Mouse (Mus musculus) embryo, embryonic 10 days (tissue): ENCODE measurements around the gene Trim31.
"Not testable (repeated sequence)": the region's sequence is repeated elsewhere in the genome, so short reads cannot be mapped to it uniquely, and the experiment has no call there.

Source experiments
- DNase-seq: peaks from one replicate; pipeline ENCODE4 v3.0.0-alpha.2; 2015; ENCODE audit warnings: low spot score

The Trim31 gene

GRCm38 (mm10) chr17:36897552-36898205, at the start of gene Trim31:
TSS of gene Trim31 (plus strand) at chr17:36898118.
- DNase-seq: no peak

DNA sequence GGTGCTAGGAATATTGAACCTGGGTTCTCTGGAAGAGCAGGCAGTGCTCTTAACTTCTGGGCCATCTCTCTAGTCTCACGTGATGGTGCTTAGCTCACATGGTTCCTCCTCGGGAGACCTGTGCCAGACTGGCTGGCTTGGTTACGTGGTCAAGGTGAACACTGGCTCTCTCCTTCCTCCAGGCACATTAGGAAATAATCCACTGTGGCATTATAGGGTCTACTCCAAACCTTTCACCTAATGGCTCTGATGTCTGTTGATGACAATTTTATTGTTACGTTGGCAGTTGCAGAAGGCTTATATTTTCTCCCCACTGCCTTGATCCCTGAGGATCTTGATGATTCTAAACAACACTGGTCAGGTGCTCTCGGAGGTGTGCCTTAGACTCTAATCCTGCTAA, 49.0 kb upstream of the Trim31 start:
- no peak for DNase-seq

DNA sequence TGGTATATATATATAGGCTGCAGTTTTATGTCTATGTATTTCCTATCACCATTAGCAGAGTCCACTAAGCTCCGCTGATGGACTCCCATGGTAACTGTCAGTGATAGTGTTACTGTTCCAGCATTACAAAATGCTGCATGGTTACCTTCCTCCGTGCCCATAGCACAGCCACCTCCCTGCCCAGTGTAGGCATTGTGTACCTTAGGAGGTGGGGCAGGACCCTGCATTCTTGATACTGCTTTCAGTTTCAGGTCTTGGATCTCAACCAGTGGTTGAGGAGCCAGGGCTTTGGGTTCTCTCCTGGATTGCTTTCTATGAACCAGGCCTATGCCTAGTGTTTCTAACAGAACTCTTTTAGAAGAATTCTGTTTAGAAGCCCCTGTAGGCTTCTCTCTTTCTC, 47.9 kb upstream of the Trim31 start:
- no peak for DNase-seq

DNA sequence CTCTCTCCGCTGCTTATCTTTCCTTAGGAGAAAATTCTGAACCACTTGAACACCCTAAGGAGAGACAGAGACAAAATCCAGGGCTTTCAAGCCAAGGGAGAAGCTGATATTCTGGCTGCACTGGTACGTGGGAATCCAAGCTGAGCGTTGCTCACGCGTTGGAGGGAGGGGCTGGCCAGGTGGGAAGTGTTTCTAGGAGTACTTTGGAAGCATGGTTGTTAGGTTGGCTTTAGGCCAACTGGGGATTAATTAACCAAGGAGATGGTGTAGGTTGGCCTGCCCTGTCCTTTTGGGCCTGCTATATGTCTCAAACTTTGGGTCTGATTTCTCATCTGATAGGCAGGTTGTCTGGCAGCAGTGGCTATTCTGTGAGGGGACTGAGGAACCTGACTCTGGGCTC, 46.7 kb upstream of the Trim31 start:
- no peak for DNase-seq

DNA sequence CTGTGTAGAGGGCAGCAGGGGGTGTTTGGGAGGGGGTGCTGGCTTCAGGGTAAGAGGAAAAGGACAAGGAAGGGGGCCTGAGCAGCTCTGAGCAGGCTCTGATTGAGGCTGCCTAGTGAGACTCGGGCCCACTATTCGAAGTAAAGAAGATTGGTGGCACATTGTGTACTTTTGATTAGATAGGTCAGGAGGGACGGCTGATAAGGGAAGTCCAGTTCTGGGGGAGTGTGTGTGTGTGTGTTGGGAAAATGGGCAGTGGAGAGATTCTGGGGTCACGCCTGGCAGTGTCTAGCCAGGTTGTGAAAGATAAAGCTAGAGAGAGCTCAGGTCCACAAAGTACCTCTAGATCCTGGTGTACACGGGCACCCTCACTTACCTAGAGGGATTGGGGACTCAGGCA, 46.3 kb upstream of the Trim31 start:
- DNase-seq: no peak

GRCm38 (mm10) chr17:36855484-36855883, 42.4 kb upstream of the Trim31 start:
- no peak for DNase-seq

DNA sequence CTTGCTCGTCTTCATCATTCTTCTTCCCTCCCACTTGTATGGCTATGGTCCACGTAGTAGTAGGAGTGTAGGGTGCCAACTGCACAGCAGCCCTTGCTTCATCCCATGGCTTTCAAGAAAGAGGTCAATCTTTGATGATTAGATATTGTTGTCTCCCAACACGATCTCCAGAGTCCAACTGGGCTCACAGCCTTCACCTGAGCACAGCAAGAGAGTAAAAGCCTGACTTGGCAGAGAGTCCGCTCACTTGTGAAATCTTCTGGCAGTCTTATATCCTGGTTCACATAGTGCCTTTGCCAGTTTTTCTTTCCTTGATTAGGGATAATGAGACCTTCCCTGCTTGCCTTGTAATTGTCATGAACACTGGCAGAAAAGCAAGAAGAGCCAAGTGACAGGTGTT, 41.7 kb upstream of the Trim31 start:
- no peak for DNase-seq

DNA sequence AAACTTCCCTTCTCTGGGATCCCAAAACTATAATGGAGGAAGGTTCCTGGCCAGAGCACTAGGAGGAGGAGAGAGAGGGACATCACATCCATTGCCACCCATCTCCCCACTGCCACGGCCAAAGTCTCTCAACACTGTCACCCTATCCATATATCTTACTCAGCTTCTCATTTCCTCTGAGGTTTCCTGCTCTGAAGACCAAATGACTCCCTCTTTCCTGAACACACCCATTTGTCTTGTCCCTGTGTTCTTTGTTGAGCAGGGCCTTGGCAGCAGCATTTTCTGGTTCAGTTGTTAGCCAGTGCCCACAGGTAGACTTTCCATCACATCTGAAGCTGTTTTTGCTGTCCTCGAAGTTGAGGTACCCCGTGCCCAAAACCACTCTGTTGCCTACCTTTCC, 39.7 kb upstream of the Trim31 start:
- no peak for DNase-seq

GRCm38 (mm10) chr17:36861680-36862079, 36.2 kb upstream of the Trim31 start:
- no peak for DNase-seq

DNA sequence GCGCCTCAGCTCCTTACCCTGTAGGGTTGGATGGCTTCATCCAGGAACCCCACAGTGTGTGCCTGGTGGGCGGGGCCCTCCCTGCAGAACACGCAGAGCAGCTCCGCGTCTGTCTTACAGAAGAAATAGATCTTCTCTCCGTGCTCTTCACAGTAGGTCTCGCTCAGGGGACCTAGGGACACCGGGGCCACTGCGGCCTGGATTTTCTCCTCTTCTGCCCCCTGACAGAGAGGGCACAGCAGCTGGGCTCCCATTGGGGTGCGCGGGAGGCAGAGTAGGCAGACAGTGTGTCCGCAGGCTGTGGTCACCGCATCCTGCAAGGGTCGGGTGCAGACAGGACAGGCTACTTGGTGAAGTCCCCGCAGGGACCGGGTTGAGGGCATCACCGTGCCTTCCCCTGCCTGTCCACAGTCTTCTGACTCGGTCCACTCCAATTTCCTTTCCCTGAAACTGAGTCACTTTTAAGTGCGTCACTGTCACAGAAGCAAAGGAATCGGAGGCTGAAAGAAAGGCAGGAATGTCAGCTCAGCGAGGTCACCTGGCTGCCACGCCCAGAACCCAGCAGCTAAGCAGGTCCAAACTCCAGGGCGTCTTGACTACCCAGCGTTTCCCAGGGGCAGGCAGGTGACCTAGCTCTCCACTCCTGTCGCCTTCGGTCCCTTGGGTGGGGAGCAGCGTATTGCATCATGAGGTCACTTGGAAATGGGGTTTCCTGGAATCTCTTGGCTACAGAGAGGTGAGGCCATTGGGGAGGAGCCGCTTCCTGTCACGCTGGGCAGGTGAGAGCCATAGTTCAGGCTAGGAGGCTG, 31.0 kb upstream of the Trim31 start, which contains the start of gene Trim15:
TSS of gene Trim15 (minus strand) at position 492 of the 809 bp plus-strand sequence.
- peak; percentile 8 for DNase-seq

DNA sequence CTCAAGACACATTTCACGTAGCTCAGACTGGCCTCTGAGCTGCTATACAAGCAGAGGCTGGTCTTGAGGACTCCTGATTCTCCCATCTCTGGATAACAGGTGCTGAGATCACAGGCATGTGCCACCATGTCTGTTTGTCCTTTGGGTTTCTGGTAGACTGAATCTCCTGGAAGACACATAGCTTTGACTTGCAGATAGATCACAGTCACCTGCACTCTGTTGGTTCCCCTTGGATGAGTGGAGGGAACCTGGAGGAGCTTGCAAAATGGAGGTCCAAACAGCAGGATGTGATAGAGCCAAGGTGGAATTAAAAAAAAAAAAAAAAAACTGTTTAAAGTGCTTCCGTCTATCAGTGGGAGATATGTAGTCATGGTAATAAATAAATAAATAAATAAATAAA, 29.1 kb upstream of the Trim31 start:
- DNase-seq: no peak

DNA sequence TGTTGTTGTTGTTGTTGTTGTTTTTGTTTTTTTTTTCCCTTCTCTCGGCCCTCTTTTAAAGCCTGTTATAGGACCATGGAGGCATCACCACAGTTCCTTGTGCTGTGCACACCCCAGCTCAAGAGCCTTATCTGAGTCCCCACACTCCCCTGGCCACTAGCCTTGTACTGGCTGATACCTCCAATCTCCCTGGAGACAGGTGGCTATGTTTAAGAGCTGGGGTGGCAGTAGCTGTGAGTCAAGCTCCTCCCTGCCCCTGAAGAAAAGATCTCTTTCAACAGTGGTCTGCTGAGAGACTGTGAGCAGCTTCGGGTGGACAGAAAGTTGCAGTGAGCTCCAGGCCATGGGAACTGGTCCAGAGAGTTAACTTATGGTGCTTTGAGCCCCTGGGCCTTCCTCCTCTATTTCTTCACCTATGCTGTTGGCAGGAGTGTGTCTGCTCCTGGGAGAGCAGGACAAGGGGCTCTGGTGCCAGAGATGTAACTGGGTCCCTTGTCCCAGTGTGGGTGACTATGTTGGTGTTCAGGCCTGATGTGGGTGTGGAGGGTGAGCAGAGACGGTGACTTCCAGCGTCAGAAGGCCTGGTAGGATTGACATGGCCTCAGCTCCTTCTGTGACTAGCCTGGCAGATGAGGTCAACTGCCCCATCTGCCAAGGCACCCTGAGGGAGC, 28.5 kb upstream of the Trim31 start, which contains the start of gene Trim10:
TSS of gene Trim10 (plus strand) at position 291 of the 671 bp plus-strand sequence.
- peak; percentile 28 for DNase-seq

- no peak for DNase-seq
These were observed 27.7 kb upstream of the Trim31 start for GRCm38 (mm10) chr17:36869955-36870810.

DNA sequence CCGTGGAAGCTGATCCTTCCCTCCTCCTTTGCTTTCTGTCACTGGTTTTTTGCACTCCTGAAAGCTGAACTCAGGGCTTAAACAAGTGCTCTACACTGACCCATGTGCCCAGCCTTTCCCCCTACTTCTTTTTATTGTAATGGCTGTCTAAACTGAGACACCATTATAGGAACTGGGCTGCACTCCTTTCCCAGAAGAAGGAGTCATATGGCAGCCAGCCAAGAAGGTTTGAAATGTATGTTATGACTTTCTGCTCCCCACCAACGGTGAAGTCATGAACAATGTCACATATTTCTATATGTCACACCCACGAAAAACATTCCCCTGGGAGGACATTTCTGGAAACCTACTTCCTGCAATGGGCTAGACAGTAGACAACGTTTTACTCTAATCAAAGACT, 23.3 kb upstream of the Trim31 start:
- DNase-seq: no peak

- DNase-seq: no peak
These were observed 14.6 kb upstream of the Trim31 start for GRCm38 (mm10) chr17:36883350-36883749.

- no peak for DNase-seq
These were observed 12.7 kb upstream of the Trim31 start for GRCm38 (mm10) chr17:36885132-36885790.

GRCm38 (mm10) chr17:36890073-36890903, 7.6 kb upstream of the Trim31 start, which contains the start of gene Trim40:
TSS of gene Trim40 (minus strand) at chr17:36890123.
- DNase-seq: no peak

- DNase-seq: not testable (repeated sequence)
These were observed 6.4 kb upstream of the Trim31 start for GRCm38 (mm10) chr17:36891496-36891895.

- peak; percentile 75 for DNase-seq
These were observed 5.6 kb upstream of the Trim31 start for GRCm38 (mm10) chr17:36892362-36892761.

DNA sequence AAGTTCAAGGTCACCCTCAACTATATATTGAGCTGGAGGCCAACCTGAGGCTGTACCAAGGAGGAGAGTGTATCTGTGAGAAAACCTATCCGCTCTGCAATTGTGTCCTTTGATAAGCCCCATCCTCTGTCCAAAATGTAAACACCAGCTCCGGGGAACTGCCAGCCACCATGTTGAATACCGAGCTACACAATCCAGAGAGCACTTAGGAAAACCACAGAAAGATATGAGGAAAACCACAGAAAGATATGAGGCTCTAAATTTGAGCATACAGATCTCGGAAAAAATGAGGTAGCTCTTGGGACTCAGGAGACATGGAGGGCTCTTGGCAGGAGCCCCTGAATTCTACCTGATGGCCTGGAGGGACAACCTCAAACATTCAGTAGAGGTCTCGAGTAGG, 4.5 kb upstream of the Trim31 start:
- no peak for DNase-seq
